Mouse (Mus musculus) gastrocnemius, postnatal 4 days (tissue): ENCODE data around the gene Slc16a2. TPM values are rescaled to one million over a fixed set of nuclear protein-coding genes. Genes with fewer than 3 reads are reported as not detected.

ENCODE experiments used
- DNase-seq, 2 experiments: peaks; one replicate each; pipeline ENCODE4 v3.0.0; 2021 to 2022; ENCODE audit warnings: low spot score in 2 of 2, mixed read lengths in 2 of 2
- total RNA-seq, 2 experiments: library from RNA; stranded (reverse); gene quantifications; 2 replicates each; pipeline ENCODE4 v1.2.3; 2021

The Slc16a2 gene
- total RNA-seq, 2 experiments from 2014 or later, result 32.8 to 36.7 TPM

DNA sequence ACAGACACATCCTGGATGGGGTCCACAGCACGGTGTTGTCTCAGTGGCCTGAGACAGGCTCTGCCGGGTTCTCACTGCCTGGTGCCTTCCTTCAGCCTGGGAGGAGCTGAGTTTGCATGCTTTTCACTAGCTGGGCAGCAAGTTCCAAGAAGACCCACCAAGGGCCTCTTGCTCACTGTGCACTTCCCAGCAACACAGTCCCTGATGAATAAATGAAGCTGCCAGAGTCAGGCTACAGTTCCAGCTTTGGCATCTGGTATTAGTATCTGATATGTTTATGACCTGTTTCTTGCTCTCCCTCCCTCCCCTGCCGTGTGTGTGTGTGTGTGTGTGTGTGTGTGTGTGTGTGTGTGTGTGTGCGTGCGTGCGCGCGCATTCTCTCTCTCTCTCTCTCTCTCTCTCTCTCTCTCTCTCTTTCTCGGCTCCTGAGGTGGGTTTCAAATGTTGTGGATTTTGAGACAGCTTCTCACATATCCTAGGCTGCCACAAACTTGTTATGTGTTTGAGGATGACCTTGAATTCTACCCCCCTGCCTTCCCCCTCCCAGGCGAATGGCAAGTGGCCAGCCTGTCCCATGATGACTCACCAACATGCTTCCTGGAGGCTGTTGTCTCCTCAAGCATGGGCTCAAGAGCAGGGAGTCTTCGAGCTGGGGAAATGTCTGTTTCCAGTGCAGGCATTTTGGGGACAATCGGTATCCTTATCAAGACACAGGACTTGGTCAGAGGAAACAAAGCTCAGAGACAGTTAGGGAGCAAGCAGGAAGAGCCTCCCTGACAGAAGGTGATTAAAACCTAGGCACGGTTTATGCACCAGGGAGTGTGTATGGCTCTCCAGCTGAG is 80.3 kb downstream of the Slc16a2 start:
- peak; percentile 28 to 41 for DNase-seq

DNA sequence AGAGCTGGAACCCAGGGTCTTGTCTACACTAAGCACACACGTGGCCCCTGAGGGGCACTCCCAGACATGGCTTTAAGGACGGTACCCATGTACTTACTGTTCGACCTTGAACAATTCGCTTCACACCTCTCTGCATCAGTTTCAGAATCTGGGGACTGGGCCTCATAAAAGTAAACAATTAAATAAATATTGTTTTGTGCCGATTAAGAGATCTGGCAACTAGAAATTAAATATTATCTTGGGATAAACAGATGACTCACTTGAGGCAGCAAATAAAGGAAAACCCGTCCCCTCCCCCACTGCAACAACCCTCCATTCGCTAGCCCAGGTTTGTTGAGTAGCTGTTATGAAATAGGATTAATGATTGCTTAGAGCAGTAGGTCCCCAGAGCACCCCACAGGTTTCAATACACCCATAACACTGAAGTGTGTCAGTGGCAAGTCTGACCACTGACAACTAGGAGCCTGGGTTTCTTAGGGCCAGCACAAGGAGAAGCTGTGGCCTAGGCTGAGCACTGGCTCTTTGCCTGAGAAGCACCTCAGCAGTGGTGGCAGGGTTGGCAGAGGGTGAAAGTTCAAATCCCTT is 87.7 kb downstream of the Slc16a2 start:
- no peak for DNase-seq

DNA sequence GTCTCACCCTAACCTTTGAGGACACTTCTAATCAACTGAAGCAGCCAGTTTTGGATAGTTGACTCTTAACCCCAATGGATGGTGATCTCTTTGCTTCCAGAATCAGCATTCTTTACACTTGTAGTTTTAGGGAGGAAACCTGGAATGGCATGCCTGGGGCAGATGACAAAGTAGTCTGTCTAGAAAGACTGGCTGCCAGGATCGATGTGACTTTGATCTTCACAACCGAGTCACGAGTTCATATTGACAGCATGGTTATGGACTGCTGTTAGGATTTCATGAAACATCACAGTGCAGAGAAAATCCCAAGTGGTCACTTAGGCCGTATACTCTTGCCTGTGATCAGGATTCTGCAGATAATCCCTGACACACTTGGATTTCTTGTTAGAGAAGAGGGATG is 88.7 kb downstream of the Slc16a2 start:
- no peak for DNase-seq

DNA sequence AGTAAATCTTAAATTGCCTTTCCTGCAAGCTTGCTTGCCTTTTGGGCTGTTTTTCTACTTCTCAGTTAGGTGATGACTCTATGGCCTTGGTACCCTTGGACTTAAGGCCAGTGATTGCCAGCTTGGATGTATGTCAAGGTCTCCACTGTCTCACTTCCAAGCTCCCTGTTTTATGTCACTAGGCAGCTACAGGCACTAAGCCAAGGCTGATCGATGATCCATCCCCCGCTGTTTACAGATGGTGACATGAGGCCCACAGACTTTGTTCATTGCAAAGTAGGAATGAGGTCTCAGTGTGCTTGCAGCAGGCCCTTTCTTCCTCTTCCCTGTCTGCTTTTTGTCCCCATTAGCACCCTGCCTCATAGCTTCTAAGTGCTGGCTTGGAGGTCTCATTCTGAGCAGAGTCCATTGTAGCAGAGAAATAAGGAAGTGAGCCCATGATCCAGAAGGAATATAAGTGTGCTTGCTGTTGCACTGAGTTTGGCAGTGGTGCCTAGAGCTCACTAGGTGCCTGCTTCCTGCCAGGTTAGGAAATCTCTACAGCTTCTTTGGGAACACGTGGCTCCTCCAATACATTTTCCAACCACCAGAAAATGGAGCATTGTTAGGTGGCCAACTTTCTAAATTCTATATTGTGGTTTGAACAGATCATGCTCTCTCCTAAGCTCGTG is 89.6 kb downstream of the Slc16a2 start:
- no peak for DNase-seq

DNA sequence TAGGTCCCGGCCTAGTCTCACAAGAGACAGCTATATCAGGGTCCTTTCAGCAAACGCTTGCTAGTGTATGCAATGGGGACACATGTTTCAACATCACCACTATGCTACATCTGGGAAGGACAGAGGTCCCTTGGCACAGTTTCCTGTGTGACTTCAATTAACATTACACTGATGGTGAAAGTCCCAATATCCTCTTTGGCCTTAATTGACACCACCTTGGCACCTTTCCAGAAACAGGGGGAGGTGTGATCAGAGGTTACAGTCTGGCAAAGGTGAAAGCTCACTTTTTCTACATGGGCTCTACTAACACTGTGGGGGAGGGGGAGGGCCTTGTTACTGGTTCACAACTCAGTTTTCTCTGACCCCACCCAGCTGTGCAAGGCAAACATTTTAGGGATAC is 99.3 kb downstream of the Slc16a2 start:
- no peak for DNase-seq

DNA sequence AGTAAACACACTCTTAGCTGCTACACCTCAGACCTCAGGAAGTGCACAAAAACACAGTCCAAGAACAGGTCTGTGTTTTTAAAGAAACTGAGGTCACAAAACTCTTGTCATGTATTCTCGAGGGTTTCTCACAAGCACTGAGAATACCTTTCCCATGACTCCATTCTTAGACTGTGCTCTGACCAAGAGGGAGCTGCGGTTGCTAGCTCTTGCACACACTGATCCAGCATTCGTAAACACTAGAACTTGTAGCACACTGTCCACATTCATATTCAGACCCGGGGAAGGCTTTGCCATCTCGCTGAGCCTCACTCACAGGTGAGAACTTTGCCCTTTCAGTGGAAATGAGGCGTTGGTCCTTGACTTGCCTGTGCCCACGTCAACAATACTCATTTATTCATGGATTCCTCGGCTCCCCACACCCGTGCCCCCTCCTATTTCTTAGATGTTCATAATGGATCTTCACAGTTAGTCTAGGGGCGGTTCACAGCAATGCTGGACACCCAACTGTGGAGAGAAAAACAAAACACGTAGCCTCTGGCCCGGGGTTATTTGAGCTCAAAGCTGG is 102.1 kb downstream of the Slc16a2 start:
- DNase-seq, result no peak

DNA sequence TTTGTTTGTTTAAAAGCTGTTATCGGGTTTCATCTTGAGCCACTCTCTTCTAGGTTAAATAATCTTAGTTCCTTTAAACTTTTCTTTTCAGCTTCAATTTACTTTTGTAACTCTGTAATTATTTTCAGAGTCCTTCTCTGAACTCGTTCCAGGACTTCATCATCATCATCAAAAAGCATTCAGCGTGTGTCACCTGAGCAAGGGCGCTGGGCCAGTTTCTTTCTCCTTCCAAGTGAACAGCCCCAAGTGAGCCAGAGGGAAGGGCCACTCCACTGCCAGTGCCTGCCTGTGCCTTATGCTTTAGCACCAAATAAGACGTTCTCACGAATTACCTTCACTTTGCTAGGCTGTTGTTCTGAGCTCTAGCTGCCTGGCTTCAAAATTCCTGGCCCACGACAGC is 108.9 kb downstream of the Slc16a2 start:
- DNase-seq, result no peak

DNA sequence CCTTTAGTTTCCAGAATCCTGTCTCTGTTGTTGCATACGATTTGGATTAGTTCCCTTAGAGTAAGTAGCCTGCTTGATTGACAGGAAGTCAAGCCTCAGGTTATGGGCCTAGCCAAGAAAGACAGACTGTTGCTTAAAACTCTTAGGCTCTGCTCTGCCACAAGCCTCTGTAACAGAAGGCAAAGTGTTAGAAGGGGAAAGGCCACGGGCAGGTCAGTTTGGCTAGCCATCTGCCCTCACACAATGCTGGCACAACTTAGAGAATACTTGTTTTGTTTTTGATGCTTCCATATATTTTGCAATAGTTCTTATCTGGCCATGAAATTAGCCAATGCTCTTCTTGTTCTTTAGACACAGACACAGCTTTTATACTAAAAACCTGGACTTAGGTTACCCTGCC is 112.1 kb downstream of the Slc16a2 start:
- DNase-seq, result no peak

DNA sequence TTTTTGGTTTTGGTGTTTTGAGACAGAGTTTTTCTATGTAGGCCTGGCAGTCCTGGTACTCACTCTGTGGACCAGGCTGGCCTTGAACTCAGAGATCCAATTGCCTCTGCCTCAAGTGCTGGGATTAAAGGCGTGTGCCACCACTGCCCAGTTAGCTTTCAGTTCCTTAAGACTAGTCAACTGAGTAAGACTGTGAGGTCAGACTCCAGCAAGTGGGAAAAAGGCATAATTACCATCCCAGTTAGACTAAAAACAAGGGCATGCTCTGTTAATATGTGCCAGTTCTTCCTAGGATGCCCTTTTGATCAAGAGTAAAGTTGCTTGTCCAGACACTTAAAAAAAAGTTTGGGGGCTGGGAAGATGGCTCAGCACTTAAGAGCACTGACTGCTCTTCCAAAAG is 113.2 kb downstream of the Slc16a2 start:
- no peak for DNase-seq

DNA sequence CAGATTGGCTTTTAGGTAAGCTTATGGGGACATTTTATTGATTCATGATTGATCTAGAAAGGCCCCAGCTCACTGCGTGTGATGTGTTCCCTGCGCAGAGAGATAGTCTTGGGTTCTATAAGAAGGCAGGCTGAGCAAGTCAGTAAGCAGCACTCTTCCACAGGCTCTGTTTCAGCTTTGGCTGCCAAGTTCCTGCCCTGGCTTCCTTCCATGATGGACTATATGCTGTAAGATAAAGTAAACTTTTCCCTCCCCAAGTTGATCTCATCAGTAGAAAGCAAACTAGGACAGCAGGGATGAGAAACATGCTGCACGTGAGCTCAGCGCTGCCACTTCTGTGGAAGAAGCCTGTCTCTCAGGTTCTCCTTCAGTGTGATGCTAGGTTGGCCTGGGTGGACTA is 117.2 kb downstream of the Slc16a2 start:
- no peak for DNase-seq

DNA sequence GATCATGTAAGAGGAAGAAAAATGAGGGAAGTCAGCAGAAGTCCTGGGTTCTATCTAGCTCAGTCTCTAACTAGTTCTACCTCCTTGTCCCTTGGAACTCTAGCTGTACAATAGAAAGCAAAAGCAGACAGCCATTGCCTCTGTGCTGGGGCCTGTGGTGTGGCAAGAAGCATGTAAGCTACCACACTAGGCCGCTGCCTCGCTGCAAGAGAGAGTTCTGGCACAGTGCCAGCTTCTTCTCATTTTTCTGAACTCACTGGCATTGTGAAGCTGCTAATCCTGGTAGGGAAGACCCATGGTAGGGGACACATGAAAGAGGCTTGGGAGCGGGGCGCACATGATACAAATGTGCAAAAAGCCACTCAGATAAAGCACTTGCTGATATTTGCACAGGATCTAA is 117.8 kb downstream of the Slc16a2 start:
- peak in 1 of 2 experiments; percentile 22 for DNase-seq

DNA sequence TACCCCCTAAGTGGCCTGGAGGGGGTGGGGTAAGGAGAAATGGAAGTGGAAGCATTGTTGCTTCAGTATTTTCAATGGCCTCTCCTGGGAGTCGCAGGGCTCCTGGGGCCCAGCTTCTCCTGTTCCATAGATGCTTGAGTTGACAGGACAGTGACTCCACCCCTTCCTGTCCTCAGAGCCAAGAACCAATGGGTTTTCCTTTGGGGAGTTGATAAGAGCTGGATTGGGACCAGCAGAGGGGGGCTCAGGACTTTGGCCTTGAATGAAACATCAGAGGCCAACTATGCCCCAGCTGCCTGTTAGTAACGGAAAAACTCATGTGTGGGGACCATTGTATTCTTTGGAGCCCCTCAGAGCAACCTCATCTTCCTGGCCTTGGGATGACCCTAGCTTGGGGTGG is 124.0 kb downstream of the Slc16a2 start:
- no peak for DNase-seq

DNA sequence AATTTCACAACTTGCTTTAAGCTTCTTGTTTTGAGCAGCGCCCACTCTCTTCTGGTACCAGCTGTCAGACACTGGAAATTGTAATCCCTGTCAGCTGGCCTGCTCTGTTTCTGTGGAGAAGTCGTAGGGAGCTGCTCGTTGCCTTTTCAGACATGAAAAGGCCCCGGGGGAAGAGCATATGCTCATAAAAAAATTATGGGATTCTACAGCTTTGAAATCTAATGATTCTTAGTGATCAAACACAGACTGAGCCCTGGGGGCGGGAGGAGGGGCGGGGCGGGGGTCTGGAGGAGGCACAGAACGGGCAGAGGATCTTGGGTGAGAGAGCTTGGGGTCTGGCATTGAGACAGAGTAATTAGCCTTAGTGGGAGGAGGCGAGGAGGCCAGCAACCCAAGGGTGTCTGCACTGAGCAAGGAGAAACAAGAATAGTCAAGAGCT is 125.7 kb downstream of the Slc16a2 start:
- no peak for DNase-seq

DNA sequence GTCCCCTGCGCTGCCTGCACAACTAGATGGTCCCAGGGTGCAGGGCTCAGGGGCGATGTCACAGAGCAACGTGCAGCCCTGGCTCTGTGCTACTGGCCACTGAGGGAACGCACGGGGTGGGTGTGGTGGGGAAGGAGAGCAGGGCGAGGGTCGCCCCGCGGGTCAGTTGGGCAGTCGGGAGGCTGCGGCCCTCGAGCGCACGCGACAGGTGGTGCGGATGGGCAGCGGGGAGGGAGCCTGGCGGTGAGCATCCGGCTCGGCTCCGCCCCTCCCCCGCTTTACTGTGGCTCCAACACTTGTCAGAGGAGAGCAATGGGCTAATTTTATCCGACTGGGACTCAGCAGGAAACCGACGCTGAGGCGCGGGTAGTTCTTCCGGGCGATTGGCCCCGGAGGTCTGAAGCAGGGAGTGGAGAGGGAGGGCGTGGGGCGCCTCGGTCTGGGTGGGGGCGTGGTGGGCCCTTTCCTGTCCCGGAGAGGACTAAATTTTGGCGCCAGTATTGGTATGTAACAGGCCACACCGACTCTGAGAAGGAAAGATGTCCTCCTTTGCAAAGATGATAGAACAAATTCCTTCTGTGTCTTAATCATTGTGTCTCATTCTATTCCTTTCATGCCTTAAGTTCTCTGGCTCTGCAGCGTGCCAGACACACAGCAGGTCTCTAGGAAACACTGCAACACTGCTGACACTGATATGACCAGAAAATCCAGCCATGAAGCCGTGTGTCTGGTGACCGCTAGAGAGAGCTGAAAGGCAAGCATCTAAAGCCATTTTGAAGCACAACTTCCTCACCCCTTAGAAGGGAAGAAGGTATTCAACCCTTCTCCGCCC is 126.4 kb downstream of the Slc16a2 start:
- DNase-seq, result peak; percentile 51 to 58

DNA sequence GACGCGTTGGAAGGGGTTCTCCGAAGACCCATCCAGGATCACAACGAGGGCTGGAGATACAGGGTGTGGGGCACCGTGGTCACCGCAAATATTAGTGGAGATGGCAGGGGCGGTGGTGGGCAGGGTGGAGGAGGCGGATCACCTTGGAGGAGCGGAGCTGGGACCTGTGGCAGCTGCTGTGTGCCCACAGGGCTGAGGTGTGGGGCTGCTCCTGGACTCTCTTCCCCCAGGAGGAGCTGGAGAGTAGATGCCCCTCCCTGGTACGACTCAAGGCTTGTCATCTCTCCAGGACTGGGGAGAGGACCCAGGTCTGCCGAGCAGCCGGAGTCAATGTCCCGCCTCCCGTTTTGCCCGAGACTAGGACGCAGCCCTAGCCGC is 127.0 kb downstream of the Slc16a2 start:
- peak in 1 of 2 experiments; percentile 9 for DNase-seq

DNA sequence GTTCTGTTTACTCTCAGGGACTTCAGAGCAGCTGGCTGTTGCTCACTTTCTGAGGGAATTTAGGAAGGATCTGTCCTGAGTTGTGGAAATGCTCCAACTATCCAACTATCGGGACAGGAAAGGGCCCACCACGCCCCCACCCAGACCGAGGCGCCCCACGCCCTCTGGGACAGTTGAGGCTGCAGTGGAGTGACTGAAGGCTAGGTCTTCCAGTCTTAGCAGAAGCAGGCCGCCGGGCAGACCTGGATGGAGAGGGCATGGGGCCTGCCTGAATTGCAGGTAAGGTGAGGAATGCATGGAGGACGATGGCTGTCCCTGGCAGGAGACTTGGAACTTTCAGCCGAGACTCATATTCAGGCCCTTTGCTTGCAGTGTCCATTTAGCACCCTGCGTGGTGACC is 127.4 kb downstream of the Slc16a2 start:
- no peak for DNase-seq

DNA sequence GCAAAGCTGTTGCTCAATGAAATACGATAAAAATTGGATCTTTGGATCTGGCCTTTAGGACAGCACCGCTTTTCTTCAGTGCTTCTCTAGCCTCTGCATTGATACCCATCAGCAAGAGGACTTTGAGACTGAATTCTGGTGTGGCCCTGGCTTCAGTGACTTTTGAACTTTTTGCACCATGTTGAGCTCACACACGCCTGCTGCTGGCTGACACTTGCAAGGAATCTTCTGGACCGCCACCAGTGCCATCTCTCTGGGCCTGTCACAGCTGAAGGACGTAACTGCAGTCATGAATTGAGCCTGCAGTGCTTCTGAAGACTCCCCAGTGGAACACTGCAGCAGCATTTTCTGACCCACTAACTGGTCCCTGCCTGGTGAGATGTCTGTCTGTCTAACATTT is 128.9 kb downstream of the Slc16a2 start:
- no peak for DNase-seq

DNA sequence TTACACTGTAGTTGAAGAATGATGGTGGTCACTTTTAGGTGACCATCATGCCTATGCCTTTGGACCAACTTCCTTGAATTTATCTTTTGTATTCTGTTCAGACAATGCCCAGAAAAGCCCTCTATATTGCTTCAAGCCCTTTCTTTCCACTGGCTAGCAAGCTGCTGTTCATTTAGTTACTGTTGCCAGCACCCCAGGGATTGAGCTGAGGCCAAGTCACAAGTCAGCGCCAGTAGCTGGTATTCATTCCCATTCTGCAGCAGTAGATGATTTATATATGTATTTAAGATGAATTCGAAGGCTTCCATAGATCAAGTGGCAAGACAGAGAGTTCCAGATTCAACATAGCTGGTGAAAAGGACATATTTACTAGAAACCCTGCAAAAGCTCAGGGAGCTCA is 133.2 kb downstream of the Slc16a2 start:
- no peak for DNase-seq

DNA sequence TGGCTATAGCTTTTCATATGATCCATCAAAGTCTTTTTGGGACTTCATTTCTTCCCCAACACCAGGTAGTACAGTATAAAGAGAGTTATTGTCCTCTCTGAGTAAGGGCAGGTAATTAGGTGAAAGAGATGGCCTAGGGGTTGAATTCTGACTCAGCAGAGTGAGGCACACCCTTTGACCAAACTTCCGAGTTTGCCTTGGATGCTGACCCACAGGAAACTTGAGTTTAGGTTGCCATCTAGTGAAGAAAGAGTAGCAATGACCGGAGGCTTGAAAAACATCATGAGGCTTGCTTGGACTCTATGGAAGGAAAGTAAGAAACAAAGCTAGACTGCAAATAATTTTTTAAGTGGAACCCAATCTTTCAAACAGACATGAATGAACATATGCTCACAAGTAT is 147.1 kb downstream of the Slc16a2 start:
- DNase-seq, result no peak

DNA sequence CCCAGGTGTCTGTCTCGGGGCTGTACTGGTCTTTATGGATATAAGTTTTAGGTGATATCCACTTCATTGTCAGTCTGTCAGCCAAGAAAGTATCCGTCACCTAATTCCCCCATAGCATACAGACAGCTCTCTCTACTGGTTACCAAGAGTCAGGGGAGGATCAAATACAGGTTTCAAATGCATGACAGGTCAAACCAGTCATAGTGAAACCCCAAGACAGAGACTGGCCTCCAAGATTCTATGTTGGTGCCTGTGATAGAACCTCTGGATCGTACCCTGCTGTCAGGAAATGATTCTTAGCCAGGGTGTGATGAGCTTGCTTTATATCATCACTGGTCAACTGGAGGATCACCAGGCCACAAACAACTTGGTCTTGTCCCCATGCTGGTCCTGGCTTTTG is 148.0 kb downstream of the Slc16a2 start:
- no peak for DNase-seq

DNA sequence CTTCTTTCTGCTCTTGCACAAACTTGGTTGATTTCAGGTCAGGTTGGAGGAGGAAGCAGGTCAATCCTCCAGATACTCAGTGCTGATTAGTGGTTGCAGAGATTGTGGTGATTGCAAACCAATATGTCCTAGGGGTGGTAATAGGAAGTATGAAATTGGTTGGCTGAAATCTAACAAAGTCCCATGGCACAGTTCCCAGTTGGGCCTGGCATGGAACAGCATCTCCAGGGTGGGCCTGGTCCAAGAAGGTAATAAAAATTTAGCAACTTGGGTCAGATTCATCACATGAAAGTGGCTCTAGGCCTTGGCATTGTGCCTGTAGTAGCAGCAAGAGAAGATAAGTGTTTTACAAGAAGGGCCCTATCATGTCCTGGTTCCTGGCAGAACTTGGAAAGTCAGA is 151.5 kb downstream of the Slc16a2 start:
- no peak for DNase-seq
